Mouse (Mus musculus): Measurements from ENCODE around the gene Rgl1.
"Not testable (repeated sequence)": the region's sequence is repeated elsewhere in the genome, so short reads cannot be mapped to it uniquely, and the experiment has no call there.

The Rgl1 gene

DNA sequence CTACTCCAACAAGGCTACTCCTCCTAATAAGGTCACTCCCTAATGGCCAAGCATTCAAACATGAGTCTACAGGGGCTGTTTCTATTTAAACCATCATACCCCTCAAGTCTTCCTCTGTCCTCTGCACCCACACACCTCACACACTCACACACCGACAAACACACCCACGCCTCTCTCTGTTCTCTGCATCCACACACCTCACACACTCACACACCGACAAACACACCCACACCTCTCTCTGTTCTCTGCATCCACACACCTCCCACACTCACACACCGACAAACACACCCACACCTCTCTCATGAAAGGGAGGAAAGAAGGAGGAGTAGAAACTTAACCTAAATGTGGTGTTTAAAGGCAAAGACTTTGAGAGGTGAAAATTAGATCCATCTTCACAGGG, 106.2 kb downstream of the Rgl1 start:
- DNase-seq (ENCODE audit: low spot score in 2 of 2), result no peak

- no peak for DNase-seq (ENCODE audit: low spot score in 2 of 2)
Observed at GRCm38 (mm10) chr1:152656601-152657000, 109.5 kb downstream of the Rgl1 start.

GRCm38 (mm10) chr1:152654851-152655250, 111.3 kb downstream of the Rgl1 start:
- DNase-seq (ENCODE audit: low spot score in 2 of 2), result no peak

- no peak for DNase-seq (ENCODE audit: low spot score in 2 of 2)
Observed at GRCm38 (mm10) chr1:152651495-152651874, 114.7 kb downstream of the Rgl1 start.

DNA sequence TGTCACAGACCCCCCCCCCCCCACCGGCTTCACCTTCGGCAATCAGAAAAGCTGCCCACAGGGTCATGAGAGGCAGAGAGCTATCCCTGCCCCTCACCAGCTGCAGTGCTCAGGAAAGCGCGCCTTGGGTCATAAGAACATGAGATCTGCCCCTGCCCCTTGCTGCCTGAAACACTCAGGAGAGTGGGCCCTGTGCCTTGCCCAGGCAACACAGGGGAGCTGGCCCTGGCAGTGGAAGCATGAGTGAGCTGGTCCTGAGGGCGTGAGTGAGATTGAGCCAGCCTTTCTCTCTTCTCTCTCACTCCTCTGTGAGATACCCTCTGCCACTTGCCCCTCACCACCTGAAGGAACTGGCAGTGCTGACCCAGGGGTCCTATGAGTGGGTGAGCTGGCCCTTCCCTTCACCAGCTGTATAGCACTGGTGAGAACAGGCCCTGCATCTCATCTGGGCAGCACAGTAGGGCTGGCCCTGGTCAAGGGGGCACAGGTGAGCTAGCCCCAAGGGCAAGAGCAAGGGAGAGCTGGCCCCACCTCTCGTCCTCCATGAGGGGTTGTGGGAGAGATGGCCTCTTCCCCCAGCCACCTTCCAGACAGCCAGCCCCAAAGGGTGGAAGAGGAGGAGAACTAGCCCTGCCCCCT, 115.2 kb downstream of the Rgl1 start:
- DNase-seq (ENCODE audit: low spot score in 2 of 2), result no peak

DNA sequence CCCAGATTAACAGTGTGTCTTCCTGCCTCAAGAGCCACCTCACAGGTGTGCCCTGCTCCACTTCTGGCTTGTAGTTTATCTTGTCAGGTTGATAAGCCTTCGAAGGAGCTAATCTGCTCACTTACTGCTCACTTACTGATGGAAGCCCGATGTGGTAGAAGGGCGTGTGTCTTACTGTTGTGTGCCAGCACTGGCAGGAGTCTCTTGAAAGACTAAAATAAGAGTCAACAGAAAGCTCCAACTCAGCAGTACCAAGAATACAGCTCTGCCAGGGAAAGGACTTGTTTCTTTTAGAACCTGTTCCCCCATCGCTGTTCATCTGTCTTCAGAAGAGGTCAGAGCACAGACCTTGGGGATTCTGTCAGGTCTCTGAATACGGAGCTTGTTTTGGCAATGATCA, 118.1 kb downstream of the Rgl1 start:
- DNase-seq (ENCODE audit: low spot score in 2 of 2), result no peak

- not testable (repeated sequence) for DNase-seq (ENCODE audit: low spot score in 2 of 2)
Observed at GRCm38 (mm10) chr1:152642207-152642606, 123.9 kb downstream of the Rgl1 start.

DNA sequence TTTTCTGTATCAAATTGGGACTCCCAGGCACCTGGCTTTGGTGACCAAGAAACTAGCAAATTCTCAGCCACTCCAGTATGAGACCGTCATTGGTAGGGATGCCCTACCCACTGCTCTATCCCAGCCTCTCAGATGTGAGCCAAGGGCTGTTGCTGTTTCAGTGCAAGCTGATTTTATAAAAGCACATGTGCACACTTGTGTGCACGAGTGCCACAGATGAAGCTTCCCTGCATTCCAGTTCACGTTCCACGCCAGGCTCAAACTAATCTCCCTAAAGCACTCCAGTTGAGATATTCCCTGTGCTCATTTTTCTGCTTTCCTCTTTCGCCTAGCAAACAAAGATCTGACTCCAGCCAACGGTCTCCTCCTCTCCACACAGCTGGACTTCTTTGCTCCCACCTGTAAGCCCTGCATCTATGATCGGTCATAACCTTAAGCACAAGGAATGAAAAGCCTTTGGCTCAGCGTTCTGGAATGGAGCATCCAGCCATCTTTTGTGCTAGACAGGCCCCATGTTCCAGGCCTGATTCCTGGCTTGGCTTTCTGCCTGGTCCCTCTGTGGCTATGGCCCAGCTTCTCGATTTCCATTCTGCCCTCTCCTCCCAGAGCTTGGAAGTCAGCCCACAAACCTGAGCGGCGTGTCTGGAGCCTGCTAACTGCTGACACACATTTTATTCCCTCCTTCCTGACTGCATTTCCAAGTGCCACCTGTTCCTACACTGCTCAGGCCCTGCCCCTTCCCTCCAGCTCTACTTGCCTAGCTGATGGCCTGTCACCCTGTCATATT, 125.8 kb downstream of the Rgl1 start:
- DNase-seq (ENCODE audit: low spot score in 2 of 2), result peak; percentile 39 to 60

GRCm38 (mm10) chr1:152639344-152639743, 126.8 kb downstream of the Rgl1 start:
- no peak for DNase-seq (ENCODE audit: low spot score in 2 of 2)

DNA sequence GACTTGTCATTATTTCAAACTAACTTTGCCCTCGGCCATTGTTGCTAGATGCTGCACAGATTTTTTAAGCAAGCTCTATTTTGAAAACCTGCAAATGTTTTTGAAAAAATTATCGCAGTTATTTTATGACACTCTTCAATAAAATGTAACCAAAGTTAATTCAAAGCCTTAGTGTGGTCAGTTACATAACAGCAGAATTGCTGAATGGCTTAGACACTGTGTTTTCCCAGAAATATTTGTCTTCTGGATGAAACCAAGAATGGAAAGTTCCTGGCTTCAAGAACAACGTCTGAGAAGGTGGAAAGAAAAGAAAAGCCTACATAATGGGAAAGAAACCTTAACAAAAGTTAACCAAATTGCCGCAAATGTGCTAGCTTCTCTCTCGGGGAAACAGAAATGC, 131.5 kb downstream of the Rgl1 start:
- DNase-seq (ENCODE audit: low spot score in 2 of 2), result no peak

- DNase-seq (ENCODE audit: low spot score in 2 of 2), result no peak
Observed at GRCm38 (mm10) chr1:152629780-152630179, 136.4 kb downstream of the Rgl1 start.

DNA sequence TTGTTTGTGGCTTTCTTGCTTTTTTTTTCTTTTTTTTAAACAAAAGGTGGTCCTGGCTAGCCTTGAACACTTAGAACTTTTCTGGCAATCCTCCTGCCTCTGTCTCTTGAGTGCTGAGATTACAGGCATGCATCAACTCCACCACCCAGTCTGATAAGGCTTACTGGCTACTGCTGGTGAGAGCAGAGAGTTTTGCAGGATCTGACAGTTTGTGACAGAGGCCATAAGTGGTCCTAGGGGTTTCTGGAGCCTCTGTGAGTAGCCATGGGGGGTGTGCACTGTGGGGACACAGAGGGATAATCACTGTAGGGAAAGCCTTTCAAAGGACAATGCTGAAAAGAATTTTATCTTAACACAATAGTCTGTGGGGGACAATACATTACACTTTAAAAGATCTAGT, 140.5 kb downstream of the Rgl1 start:
- DNase-seq (ENCODE audit: low spot score in 2 of 2), result no peak

DNA sequence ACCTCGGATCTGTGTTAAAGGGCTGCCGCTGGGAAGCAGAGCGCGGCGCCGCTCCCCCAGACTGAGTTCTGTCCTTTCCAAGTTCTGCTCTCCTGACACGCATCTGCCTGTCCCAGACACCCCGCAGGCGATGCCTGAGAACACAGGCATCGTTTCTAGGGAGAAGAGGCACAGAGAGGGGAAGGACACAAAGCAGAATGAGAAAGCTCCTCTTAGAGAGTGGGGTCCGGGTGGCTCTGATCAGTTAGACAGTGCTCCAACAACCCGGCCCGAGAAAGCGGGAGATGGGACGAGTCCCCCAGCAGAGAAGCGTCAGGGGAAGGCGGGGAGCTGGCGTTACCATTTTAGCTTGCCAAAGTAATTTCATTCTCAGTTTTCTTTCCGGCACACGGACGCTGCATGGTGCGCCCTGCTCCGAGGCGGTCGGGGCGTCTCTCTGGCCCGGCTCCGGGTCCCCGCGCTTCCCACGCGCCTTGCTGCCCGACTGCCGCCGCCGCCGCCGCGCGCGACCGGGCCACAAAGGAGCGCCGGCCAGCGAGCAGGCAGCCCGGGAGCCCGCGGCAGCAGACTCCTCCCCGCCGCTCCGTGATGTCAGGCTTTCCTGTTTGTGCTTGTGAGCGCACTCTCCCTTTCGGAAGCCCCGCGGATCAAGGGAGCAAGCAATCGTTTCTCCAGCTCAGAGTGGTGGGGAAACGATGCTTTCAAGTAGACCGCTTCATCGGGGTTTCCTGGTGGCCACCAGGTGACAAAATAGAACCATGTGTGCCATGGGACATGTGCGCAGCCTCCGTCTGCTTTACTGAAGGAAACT, 141.3 kb downstream of the Rgl1 start:
- peak; percentile 50 to 52 for DNase-seq (ENCODE audit: low spot score in 2 of 2)

GRCm38 (mm10) chr1:152623375-152624270, 142.5 kb downstream of the Rgl1 start:
- DNase-seq (ENCODE audit: low spot score in 2 of 2), result no peak

- DNase-seq (ENCODE audit: low spot score in 2 of 2), result no peak
Observed at GRCm38 (mm10) chr1:152622765-152623211, 143.4 kb downstream of the Rgl1 start.

- no peak for DNase-seq (ENCODE audit: low spot score in 2 of 2)
Observed at GRCm38 (mm10) chr1:152621624-152622023, 144.5 kb downstream of the Rgl1 start.

DNA sequence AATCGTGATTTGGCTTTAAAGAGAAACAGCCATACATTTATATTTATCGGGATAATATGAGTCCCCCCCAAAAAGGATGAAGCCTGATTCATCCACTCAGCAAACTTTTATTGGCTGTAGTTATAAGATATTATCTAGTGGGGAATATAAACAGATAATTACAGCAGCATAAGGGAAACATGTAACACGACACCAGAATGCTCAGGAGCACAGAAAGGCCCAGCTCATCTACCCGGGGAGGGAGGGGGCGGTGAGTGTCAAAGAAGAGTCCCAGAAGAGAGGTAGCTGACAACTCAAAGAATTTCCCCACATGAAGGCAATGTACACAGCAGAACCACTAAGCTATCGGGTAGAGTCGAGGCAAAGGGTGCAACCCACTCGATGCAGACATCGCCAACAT, 146.8 kb downstream of the Rgl1 start:
- DNase-seq (ENCODE audit: low spot score in 2 of 2), result no peak

- DNase-seq (ENCODE audit: low spot score in 2 of 2), result no peak
Observed at GRCm38 (mm10) chr1:152618896-152619295, 147.3 kb downstream of the Rgl1 start.

DNA sequence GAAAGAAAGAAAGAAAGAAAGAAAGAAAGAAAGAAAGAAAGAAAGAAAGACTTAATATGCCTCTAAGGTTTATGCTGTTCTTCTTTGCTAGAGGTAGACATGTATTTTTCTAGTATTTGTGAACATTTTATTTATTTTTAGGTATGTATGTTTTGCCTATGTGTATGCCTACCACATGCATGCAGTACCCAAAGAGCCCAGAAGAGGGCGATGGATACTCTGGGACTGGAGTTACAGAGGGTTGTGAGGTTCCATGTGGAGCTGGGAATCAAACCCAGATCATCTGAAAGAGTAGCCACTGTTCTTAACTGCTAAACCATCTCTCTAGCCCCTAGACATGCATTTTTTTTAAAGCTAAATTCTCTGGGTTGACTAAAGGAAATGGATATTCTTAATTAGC, 147.8 kb downstream of the Rgl1 start:
- DNase-seq (ENCODE audit: low spot score in 2 of 2), result no peak

DNA sequence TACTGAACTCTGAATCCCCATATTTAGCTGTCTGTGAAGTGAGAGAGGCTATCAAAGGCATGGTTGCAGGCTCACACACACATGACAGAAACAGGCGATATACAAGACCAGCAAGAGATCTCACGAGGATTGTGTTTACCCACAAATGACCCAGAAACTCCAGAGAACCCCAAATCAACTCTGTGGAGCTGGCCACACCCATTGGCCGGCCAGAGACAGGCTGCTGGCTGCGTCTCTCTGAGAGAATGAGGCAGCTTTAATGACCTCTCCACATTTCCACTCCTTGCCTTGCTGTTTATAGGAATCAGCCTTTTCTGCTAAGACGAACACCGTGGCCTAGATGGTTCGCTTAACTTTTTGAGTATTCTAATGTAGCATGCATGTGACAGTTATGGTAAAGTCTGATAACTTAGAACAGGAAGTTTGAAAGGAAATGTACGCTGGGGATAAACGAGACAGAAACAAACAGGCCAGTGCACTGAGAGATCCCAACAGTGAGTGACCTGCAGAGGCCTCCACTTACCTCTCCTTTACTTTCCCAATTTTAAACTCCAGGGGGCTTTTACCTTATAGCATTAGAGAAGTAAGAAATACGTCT, 148.3 kb downstream of the Rgl1 start:
- DNase-seq (ENCODE audit: low spot score in 2 of 2), result no peak

GRCm38 (mm10) chr1:152616777-152617057, 149.4 kb downstream of the Rgl1 start:
- no peak for DNase-seq (ENCODE audit: low spot score in 2 of 2)

Data from frontal cortex, postnatal 36 days (tissue).